Mouse (Mus musculus): ENCODE measurements around the gene Rpsa.

DNA sequence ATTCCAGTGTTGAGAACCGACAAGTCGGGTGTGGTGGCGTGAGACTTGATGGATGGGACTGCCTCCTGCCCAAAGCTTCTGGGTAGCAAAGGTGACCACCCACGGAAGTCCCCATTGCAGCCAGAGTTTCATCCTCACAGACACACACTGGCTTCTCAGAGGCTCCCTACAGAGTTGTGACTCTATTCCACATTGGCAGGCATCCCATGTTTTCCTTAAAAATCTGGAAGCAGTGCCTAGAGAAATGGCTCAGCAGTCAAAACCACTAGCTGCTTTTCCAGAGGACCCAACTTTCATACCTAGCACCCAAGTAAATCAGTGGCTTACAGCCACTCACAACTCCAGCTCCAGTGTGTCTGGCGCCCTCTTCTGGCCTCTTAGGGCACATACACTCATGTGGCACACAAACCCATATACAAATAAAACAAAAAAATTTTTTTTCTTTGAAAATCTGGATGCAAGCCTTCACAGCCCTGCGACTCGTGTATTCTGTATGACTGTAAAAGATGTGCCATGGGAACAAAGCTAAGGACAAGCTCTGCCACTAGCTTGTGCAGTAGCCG lies 46.9 kb upstream of the Rpsa start:
- TF ChIP-seq CTCF (IDR thresholded peaks at IDR 0.05; ENCODE audit: borderline replicate concordance, insufficient read depth, low read depth, low read length): no peak
- TF ChIP-seq POLR2A (IDR thresholded peaks at IDR 0.05; ENCODE audit: borderline replicate concordance, insufficient read depth, low read length): no peak
